Mouse (Mus musculus) midbrain, embryonic 11.5 days (tissue): ENCODE measurements at regions not wholly inside any gene's neighbourhood (a gene's known extent, or its start where the extent isn't known, plus 50 kb on each side); places are given as distances from the start of the nearest gene placed in this dataset.
A peak's percentile ranks its signal among the peaks of the same experiment; 100 is the strongest.

Source experiments
- ATAC-seq: fragments of 200-750 bp; cut with Nextera tagmentation; 2 replicates; pipeline ENCODE4 v1.8.0; 2017; ENCODE audit warnings: moderate TSS enrichment, moderate library complexity; ENCODE audit not compliant: low FRiP score
- DNase-seq: peaks from one replicate; pipeline ENCODE4 v3.0.0; 2015; ENCODE audit warnings: low spot score; ENCODE audit errors: missing footprints
- H3K27ac ChIP-seq: fragments of 300-500 bp; sonication (generic); 2 replicates; pipeline ENCODE4 v1.5.1; 2014; ENCODE audit warnings: low read depth, low read length
- H3K27me3 ChIP-seq: fragments of 300-500 bp; sonication (generic); 2 replicates; pipeline ENCODE4 v1.6.1; 2014; ENCODE audit warnings: mild to moderate bottlenecking, low read length, moderate library complexity, mixed read lengths; ENCODE audit not compliant: control insufficient read depth, insufficient read depth
- H3K36me3 ChIP-seq: fragments of 300-500 bp; sonication (generic); 2 replicates; pipeline ENCODE4 v1.6.1; 2014; ENCODE audit warnings: mild to moderate bottlenecking, low read length, moderate library complexity, mixed read lengths; ENCODE audit not compliant: control insufficient read depth, insufficient read depth
- H3K4me1 ChIP-seq: fragments of 300-500 bp; sonication (generic); 2 replicates; pipeline ENCODE4 v1.6.1; 2014; ENCODE audit warnings: low read length; ENCODE audit not compliant: control insufficient read depth, insufficient read depth
- H3K4me2 ChIP-seq: fragments of 300-500 bp; sonication (generic); 2 replicates; pipeline ENCODE4 v1.6.1; 2014; ENCODE audit warnings: mild to moderate bottlenecking, moderate library complexity
- H3K4me3 ChIP-seq: fragments of 300-500 bp; sonication (generic); 2 replicates; pipeline ENCODE4 v1.5.1; 2014; ENCODE audit warnings: low read depth, low read length
- H3K9ac ChIP-seq: fragments of 300-500 bp; sonication (generic); 2 replicates; pipeline ENCODE4 v1.6.1; 2014; ENCODE audit warnings: low read length
- H3K9me3 ChIP-seq: fragments of 300-500 bp; sonication (generic); 2 replicates; pipeline ENCODE4 v1.6.1; 2016; ENCODE audit warnings: low read length; ENCODE audit not compliant: control insufficient read depth
- WGBS: fragments of 180-500 bp; shearing (Covaris S2); extraction: QIAGEN DNeasy Blood & Tissue Kit; methylation state at CpG from one replicate; pipeline ENCODE4 v1.1.7; 2014; 5-methylcytosine and 5-hydroxymethylcytosine counted together

DNA sequence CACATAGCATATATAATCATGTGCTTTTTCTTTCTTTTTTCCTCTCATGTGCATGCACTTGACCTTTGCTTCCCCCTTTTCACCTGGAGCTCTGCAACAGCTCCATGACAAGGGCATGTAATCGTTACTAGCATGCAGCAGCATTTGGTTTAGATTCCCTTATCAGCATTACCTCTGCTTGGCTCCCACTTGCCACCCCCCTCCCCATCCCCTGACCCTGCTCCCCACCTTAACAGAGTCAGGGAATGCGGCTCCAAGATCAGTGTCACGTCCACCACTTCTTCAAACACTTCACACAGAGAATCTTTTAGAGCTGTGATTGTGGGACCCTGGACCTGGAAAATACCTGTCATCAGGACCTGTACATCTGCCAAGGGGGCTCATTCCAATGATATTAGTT is 192.2 kb upstream of the Hey2 start:
- ATAC-seq, result no peak
- no peaks in the 10 kb centered on the region for H3K9me3 ChIP-seq

DNA sequence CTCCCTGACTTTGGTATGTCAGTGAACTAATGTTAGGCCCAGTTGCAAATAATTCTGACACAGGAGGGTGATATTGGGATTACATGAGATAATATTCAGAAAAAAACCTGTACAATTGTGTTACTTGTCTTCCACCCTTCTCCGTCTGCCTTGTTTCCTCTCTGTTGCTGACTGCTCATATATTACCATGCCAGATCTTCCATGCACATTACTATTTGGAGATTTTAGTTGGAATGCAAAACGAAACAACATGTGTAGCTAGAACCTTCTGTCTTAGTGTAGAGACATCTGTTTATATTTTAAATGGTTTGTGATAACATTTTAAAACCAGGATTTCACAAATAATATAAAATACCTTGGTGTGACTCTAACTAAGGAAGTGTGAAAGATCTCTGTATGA is 188.1 kb upstream of the Hey2 start:
- H3K4me2 ChIP-seq, result no peak overlapping the region
- H3K9me3 ChIP-seq, result no peaks in the 10 kb centered on the region
- H3K9ac ChIP-seq, result no peak overlapping the region
- ATAC-seq (no peak), DNase-seq (no peak)
- WGBS, result 85% methylated on average over 2 of the region's 2 CpGs
- no peak overlapping the region for H3K4me3 ChIP-seq
- H3K27me3 ChIP-seq, result no peaks in the 10 kb centered on the region
- no peak overlapping the region for H3K27ac ChIP-seq
- no peaks in the 10 kb centered on the region for H3K36me3 ChIP-seq
- H3K4me1 ChIP-seq, result no peaks in the 10 kb centered on the region

More for the DNA sequence above, 192.2 kb upstream of the Hey2 start:
- Histone ChIP-seq H3K4me1 (no peaks in the 10 kb centered on the region), H3K4me3 (no peak overlapping the region), H3K27ac (no peak overlapping the region), H3K4me2 (no peak overlapping the region), H3K27me3 (no peaks in the 10 kb centered on the region), H3K36me3 (no peaks in the 10 kb centered on the region), H3K9ac (no peak overlapping the region)
- DNase-seq, result no peak
- 63% methylated on average over 3 of the region's 3 CpGs for WGBS

DNA sequence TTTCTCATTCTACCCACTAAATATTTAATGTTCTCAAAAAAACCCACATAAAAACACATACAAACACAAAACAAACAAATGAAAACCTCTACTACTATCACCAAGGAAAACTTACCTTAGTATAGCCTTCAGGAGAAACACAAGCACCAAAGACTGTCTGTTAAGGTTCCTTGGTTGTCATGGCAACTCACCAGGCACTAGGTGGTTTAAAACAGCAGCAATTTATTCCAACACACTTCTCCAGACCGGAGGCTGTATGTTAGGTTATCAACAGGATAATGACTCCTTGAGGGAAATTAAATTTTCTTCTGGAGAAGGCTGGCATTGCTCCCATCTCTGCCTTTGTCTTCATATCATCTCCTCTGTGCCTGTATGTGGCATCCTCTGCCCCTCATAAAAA is 183.8 kb upstream of the Hey2 start:
- Histone ChIP-seq H3K36me3 (no peaks in the 10 kb centered on the region), H3K4me3 (no peak overlapping the region), H3K4me1 (no peaks in the 10 kb centered on the region), H3K27me3 (no peaks in the 10 kb centered on the region), H3K9ac (no peak overlapping the region), H3K27ac (no peak overlapping the region), H3K9me3 (no peaks in the 10 kb centered on the region), H3K4me2 (no peak overlapping the region)
- DNase-seq (no peak), ATAC-seq (no peak)
- WGBS, result 72% methylated on average over 1 of the region's 1 CpGs

DNA sequence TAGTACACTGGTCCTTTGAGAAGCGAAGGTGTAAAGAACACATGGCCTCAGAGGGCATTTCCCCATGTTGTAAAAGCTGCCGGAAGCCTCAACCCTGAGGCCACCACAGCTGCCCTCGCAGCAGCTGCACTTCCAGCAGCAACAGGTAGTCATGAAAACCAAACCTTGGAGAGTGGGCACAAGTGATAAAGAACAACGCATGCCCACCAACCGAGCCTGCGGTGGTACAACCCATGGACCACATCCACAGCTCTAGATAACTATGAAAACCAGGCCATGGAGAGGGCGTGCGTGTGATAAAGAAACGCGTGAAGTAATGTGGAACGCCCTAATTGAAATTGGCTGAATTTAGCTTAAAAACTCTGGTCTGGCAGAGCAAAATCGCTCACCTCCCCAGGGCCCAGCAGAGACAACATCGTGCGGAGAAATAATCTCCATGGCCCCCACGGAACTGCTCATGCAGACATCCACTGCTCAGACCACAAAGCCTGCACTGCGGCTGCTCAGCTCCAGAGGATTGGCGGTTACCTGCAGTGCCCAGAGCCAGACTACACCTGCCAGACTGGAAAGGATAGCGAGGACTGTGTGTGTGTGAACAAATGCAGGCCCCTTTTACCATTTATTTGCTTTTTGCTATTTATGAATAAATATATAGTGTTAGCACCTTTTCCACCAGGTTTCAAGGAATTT is 170.2 kb upstream of the Hey2 start:
- Histone ChIP-seq H3K27ac (no peak overlapping the region), H3K4me2 (no peak overlapping the region), H3K9me3 (no peaks in the 10 kb centered on the region), H3K4me3 (no peak overlapping the region), H3K9ac (no peak overlapping the region), H3K36me3 (no peaks in the 10 kb centered on the region), H3K27me3 (no peaks in the 10 kb centered on the region), H3K4me1 (no peaks in the 10 kb centered on the region)
- DNase-seq (no peak), ATAC-seq (no peak)
- WGBS, result 90% methylated on average over 18 of the region's 18 CpGs

DNA sequence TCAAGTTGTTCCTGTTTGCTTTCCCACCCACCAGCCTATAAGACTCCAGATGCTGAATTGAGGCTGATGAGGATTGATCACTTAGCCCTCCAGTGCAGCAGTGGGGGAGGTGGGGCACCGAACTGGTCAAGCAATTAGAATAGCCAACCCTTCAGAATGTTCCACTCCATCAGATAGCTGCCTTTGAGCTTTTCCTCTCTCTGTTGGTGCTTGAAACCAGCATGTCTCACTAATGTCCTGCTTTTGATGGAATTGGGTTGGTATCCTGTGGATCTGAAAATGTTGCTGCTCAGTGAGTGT is 167.3 kb upstream of the Hey2 start:
- Histone ChIP-seq H3K27me3 (no peaks in the 10 kb centered on the region), H3K9me3 (no peaks in the 10 kb centered on the region), H3K27ac (no peak overlapping the region), H3K9ac (no peak overlapping the region), H3K4me1 (no peaks in the 10 kb centered on the region), H3K4me2 (no peak overlapping the region), H3K36me3 (no peaks in the 10 kb centered on the region), H3K4me3 (no peak overlapping the region)
- no peak for DNase-seq
- no peak for ATAC-seq
- 77% methylated on average over 1 of the region's 1 CpGs for WGBS

DNA sequence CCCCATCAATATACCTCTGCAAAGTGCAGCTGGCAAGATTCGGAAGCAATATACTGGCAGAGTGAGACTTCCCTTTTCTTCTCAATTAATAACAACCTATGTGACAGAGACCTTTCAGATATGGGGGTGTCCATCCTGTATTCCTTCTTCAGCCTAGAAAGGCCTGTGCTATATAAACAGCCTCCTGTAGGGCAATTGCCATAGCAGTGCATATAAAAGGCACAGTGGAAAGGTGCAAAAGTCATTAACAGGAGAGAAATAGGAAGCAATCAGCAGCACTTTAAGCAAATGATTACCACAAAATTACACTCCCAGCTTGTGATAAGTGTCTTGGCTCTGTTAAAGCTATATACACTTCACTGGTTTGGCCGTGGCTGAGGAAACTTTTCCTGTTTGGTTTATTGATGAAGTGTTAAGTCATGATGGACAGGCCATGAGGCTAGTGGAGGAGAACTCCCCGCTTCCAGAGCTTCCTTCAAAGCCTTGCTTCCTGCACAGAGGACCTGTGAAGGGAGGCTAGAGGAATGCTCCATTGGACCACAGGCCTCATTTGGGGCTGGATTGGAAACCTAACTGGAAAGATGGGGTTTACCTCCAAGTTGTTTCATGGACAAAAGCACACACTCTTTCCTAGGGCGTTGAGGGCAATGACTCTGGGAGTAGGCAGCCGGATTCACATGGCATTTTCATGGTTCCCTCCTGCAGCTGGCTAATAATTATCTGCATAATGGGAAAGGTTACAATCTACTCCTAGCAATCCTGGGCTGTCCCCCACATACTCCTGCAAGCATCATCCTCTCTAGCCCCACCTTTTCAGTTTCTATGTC is 166.7 kb upstream of the Hey2 start:
- Histone ChIP-seq H3K36me3 (no peaks in the 10 kb centered on the region), H3K4me2 (no peak overlapping the region), H3K9me3 (no peaks in the 10 kb centered on the region), H3K4me3 (no peak overlapping the region), H3K27me3 (no peaks in the 10 kb centered on the region), H3K27ac (no peak overlapping the region), H3K4me1 (no peaks in the 10 kb centered on the region), H3K9ac (no peak overlapping the region)
- no peak for ATAC-seq
- WGBS, result 87% methylated on average over 5 of the region's 5 CpGs
- peak; percentile 69 for DNase-seq

DNA sequence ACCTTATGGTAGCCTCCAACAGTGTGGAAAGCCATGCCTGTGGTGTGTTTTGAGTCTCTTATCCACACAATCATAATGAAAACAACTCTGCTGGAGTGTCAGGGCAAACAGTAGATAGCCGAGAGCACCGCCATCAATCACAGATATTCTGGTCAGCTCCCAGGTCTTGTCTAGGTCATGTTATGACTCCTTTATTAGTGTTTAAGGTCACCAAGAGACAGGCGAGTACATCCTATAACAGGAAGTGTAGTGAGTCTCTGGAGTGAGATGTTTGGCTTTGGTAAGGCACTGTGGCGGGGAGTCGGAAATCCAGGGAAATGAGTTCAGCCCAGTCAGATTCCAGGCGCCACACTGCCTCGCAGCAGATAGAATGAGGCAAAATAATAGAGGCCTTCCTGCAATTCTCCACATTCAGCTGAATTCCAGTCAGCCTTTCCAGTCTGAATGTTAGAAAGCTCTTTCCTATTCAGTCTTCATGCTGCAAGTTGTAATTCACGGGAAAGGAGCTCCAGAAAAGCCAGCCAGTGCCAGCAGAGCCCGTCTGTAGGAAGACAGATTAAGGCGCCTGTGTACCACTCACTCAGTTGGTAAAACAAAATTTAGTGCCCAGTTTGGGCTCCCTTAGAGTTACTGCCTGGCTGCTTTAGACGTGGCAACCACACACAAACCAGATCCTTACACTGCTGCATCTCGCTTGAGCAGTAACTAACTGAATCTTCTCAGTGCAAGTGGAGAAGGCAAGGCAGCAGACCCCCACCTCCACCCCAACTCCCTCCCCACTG is 155.8 kb upstream of the Hey2 start:
- 78% methylated on average over 12 of the region's 12 CpGs for WGBS
- Histone ChIP-seq H3K4me3 (no peak overlapping the region), H3K9ac (no peak overlapping the region), H3K4me1 (no peaks in the 10 kb centered on the region), H3K27ac (no peak overlapping the region), H3K36me3 (no peaks in the 10 kb centered on the region), H3K27me3 (no peaks in the 10 kb centered on the region), H3K9me3 (no peaks in the 10 kb centered on the region), H3K4me2 (no peak overlapping the region)
- no peak for ATAC-seq
- DNase-seq, result peak; percentile 82

DNA sequence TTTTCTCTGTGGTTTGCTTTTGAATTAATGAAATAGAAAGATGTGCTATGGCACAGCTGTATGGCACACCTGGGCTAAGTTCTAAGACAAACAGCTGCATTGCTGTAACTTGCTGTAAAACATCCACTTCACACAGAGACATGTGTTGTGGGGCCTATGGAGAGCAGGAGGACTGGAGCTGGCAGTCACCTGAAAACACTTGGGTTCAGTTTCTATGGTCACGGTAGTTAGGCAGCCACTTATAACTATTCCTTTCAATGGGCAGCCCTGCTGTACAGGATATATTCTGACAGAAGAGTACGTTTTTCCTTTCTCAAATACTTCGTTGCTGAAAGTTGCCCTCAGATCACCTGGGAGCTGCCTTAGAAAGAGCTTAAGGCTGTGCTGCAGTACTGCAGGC is 149.6 kb upstream of the Hey2 start:
- ATAC-seq (no peak), DNase-seq (no peak)
- Histone ChIP-seq H3K27me3 (no peaks in the 10 kb centered on the region), H3K9me3 (no peaks in the 10 kb centered on the region), H3K4me1 (no peaks in the 10 kb centered on the region), H3K4me3 (no peak overlapping the region), H3K27ac (no peak overlapping the region), H3K36me3 (no peaks in the 10 kb centered on the region), H3K9ac (no peak overlapping the region), H3K4me2 (no peak overlapping the region)
- WGBS, result 84% methylated on average over 3 of the region's 3 CpGs
